Mouse (Mus musculus): Measurements from ENCODE around the gene Ackr4.

DNA sequence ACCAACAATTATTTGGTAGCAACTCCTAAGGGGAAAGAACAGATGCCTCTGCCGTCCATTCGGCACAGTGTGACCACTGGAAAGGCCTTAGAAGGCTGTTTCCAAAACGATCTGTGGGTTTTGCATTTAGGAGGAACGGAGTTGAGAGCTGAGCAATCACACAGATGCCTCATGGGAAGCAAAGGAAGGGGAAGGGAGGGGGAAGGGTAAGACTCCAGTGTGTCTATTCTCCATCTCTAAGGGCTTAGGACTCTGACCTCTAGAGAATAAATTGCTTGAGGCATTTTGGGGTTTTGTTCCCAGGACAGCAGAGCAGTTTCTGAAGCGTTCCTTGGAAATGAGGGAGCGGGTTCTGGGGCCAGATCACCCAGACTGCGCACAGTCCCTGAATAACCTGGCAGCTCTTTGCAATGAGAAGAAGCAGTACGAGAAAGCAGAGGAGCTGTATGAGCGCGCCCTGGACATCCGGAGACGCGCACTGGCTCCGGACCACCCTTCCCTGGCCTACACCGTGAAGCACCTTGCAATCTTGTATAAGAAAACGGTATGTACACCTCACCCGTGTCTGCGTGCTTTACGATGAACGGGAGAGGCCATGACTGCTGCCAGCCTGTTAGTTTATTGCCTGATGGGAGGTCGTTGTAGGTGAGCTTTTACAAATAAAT, 87.6 kb downstream of the Ackr4 start:
- TF ChIP-seq POLR2A (IDR thresholded peaks at IDR 0.05; ENCODE audit: borderline replicate concordance, extremely low read depth, low read depth, low read length) (no peak), CTCF (IDR thresholded peaks at IDR 0.05; ENCODE audit: insufficient read depth, low read length) (no peak)

Measured in lung, adult 2 months (tissue).